Mouse (Mus musculus): ENCODE data around the gene Htr6. TPM values are rescaled to one million over a fixed set of nuclear protein-coding genes. Genes with fewer than 3 reads are reported as not detected.
A peak's percentile ranks its signal among the peaks of the same experiment; 100 is the strongest.

Htr6 gene
- polyA plus RNA-seq (2012; rRNA removed) (1.2 and 2.2 TPM in 2 replicates), polyA plus RNA-seq (2014; fragmentation: Nextera tagmentation; extraction: Ambion mirVana) (0.22 and 0.35 TPM in 2 replicates)

- DNase-seq (ENCODE audit: low spot score), result no peak
- H3K4me1 ChIP-seq (ENCODE audit: control insufficient read depth, insufficient read depth, low read length), result peaks cover 3% of the 10 kb centered on the region; the same call in 1 of the 2 replicates
- H3K9me3 ChIP-seq (ENCODE audit: control insufficient read depth, low read length), result no peaks in the 10 kb centered on the region
- H3K36me3 ChIP-seq (ENCODE audit: control insufficient read depth, insufficient read depth, low read length), result no peaks in the 10 kb centered on the region
- peak within 1 kb of the TSS; percentile 91 for H3K4me2 ChIP-seq (replicated peaks; ENCODE audit: low read depth, low read length, severe bottlenecking)
- H3K27me3 ChIP-seq (ENCODE audit: control insufficient read depth, insufficient read depth, low read length), result peaks cover 41% of the 10 kb centered on the region
- no peak within 1 kb of the TSS for H3K27ac ChIP-seq (replicated peaks; ENCODE audit: low read depth, low read length)
- peak within 1 kb of the TSS; percentile 58 for H3K9ac ChIP-seq (ENCODE audit: low read depth, low read length, severe bottlenecking)
- H3K4me3 ChIP-seq (replicated peaks; ENCODE audit: low read length), result peak within 1 kb of the TSS; percentile 61
- no peak for ATAC-seq (ENCODE audit: low FRiP score, low read depth)
- under 1% methylated on average over 23 of the region's 77 CpGs for WGBS
- TF ChIP-seq POLR2A (IDR thresholded peaks at IDR 0.05; ENCODE audit: borderline replicate concordance, extremely low read depth, insufficient read depth, insufficient read length), result no peak
Measured at GRCm38 (mm10) chr4:139075041-139075711, at the start of gene Htr6. Htr6 (minus strand) TSS chr4:139075570.

GRCm38 (mm10) chr4:139124940-139125339 is 49.6 kb upstream of the Htr6 start:
- no peak overlapping the region for H3K4me3 ChIP-seq (replicated peaks; ENCODE audit: low read length)

GRCm38 (mm10) chr4:139122557-139122956 is 47.2 kb upstream of the Htr6 start:
- H3K36me3 ChIP-seq (ENCODE audit: control insufficient read depth, insufficient read depth, low read length), result no peaks in the 10 kb centered on the region
- 85% methylated on average over 4 of the region's 4 CpGs for WGBS
- H3K9me3 ChIP-seq (ENCODE audit: control insufficient read depth, low read length), result no peaks in the 10 kb centered on the region
- H3K27ac ChIP-seq (replicated peaks; ENCODE audit: low read depth, low read length), result no peak overlapping the region
- no peak overlapping the region for H3K4me2 ChIP-seq (replicated peaks; ENCODE audit: low read depth, low read length, severe bottlenecking)
- no peak for ATAC-seq (ENCODE audit: low FRiP score, low read depth)
- H3K27me3 ChIP-seq (ENCODE audit: control insufficient read depth, insufficient read depth, low read length), result no peaks in the 10 kb centered on the region
- no peak for TF ChIP-seq POLR2A (IDR thresholded peaks at IDR 0.05; ENCODE audit: borderline replicate concordance, extremely low read depth, insufficient read depth, insufficient read length)
- H3K9ac ChIP-seq (ENCODE audit: low read depth, low read length, severe bottlenecking), result no peak overlapping the region
- DNase-seq (ENCODE audit: low spot score), result no peak
- H3K4me1 ChIP-seq (ENCODE audit: control insufficient read depth, insufficient read depth, low read length), result peaks cover 13% of the 10 kb centered on the region; the same call in 1 of the 2 replicates
- H3K4me3 ChIP-seq (replicated peaks; ENCODE audit: low read length), result no peak overlapping the region

More at GRCm38 (mm10) chr4:139124940-139125339, 49.6 kb upstream of the Htr6 start:
- H3K4me2 ChIP-seq (replicated peaks; ENCODE audit: low read depth, low read length, severe bottlenecking), result no peak overlapping the region
- no peak for ATAC-seq (ENCODE audit: low FRiP score, low read depth)
- H3K27me3 ChIP-seq (ENCODE audit: control insufficient read depth, insufficient read depth, low read length), result no peaks in the 10 kb centered on the region
- no peak overlapping the region for H3K9ac ChIP-seq (ENCODE audit: low read depth, low read length, severe bottlenecking)
- WGBS, result 77% methylated on average over 6 of the region's 6 CpGs
- no peak overlapping the region for H3K27ac ChIP-seq (replicated peaks; ENCODE audit: low read depth, low read length)
- peaks cover 13% of the 10 kb centered on the region for H3K4me1 ChIP-seq (ENCODE audit: control insufficient read depth, insufficient read depth, low read length)
- no peaks in the 10 kb centered on the region for H3K36me3 ChIP-seq (ENCODE audit: control insufficient read depth, insufficient read depth, low read length)
- no peak for TF ChIP-seq POLR2A (IDR thresholded peaks at IDR 0.05; ENCODE audit: borderline replicate concordance, extremely low read depth, insufficient read depth, insufficient read length)
- no peak for DNase-seq (ENCODE audit: low spot score)
- H3K9me3 ChIP-seq (ENCODE audit: control insufficient read depth, low read length), result no peaks in the 10 kb centered on the region

- Histone ChIP-seq H3K9me3 (ENCODE audit: control insufficient read depth, low read length) (no peaks in the 10 kb centered on the region), H3K4me2 (replicated peaks; ENCODE audit: low read depth, low read length, severe bottlenecking) (no peak overlapping the region), H3K27ac (replicated peaks; ENCODE audit: low read depth, low read length) (no peak overlapping the region), H3K4me1 (ENCODE audit: control insufficient read depth, insufficient read depth, low read length) (peaks cover 13% of the 10 kb centered on the region; the same call in 1 of the 2 replicates), H3K9ac (ENCODE audit: low read depth, low read length, severe bottlenecking) (no peak overlapping the region), H3K27me3 (ENCODE audit: control insufficient read depth, insufficient read depth, low read length) (no peaks in the 10 kb centered on the region), H3K4me3 (replicated peaks; ENCODE audit: low read length) (no peak overlapping the region), H3K36me3 (ENCODE audit: control insufficient read depth, insufficient read depth, low read length) (no peaks in the 10 kb centered on the region)
- ATAC-seq (ENCODE audit: low FRiP score, low read depth), result no peak
- WGBS, result 53% methylated on average over 7 of the region's 7 CpGs
- no peak for TF ChIP-seq POLR2A (IDR thresholded peaks at IDR 0.05; ENCODE audit: borderline replicate concordance, extremely low read depth, insufficient read depth, insufficient read length)
- DNase-seq (ENCODE audit: low spot score), result no peak
Measured at GRCm38 (mm10) chr4:139120998-139121397, 45.6 kb upstream of the Htr6 start.

- H3K4me1 ChIP-seq (ENCODE audit: control insufficient read depth, insufficient read depth, low read length), result peaks cover 13% of the 10 kb centered on the region; the same call in 1 of the 2 replicates
- no peak for DNase-seq (ENCODE audit: low spot score)
- no peaks in the 10 kb centered on the region for H3K9me3 ChIP-seq (ENCODE audit: control insufficient read depth, low read length)
- H3K4me2 ChIP-seq (replicated peaks; ENCODE audit: low read depth, low read length, severe bottlenecking), result no peak overlapping the region
- H3K36me3 ChIP-seq (ENCODE audit: control insufficient read depth, insufficient read depth, low read length), result no peaks in the 10 kb centered on the region
- TF ChIP-seq POLR2A (IDR thresholded peaks at IDR 0.05; ENCODE audit: borderline replicate concordance, extremely low read depth, insufficient read depth, insufficient read length), result no peak
- no peak overlapping the region for H3K27ac ChIP-seq (replicated peaks; ENCODE audit: low read depth, low read length)
- no peak for ATAC-seq (ENCODE audit: low FRiP score, low read depth)
- no peak overlapping the region for H3K4me3 ChIP-seq (replicated peaks; ENCODE audit: low read length)
- WGBS, result 65% methylated on average over 4 of the region's 4 CpGs
- H3K9ac ChIP-seq (ENCODE audit: low read depth, low read length, severe bottlenecking), result no peak overlapping the region
- no peaks in the 10 kb centered on the region for H3K27me3 ChIP-seq (ENCODE audit: control insufficient read depth, insufficient read depth, low read length)
Measured at GRCm38 (mm10) chr4:139120281-139120814, 45.0 kb upstream of the Htr6 start.

Data from limb, embryonic 14.5 days (tissue).